Mouse (Mus musculus): ENCODE measurements around the gene Gm11983.
"Not testable (repeated sequence)": the region's sequence is repeated elsewhere in the genome, so short reads cannot be mapped to it uniquely, and the experiment has no call there.

Gm11983 gene

DNA sequence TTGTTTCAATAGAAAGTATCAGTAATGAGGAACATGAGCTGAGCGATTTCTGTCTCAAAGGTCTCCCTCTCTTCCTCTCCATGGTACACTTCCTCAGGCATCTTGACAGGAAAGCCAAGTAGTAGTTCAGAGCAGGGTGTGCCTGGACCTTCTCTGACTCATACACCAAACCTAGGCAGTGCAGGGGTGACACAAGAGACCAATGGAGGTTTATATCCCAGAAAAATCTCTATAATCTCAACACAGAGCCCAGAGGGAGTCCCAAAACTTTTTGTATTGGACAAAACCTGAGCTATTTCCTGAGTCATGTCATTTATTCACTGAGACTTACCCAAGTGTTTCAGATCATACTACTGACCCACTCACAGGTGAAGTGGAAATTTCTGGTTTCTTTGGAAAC is at the start of gene Gm11983:
Gm11983 (minus strand) TSS at position 101 of the 400 bp plus-strand sequence.
- DNase-seq (ENCODE audit: low read depth, low spot score), result no peak

DNA sequence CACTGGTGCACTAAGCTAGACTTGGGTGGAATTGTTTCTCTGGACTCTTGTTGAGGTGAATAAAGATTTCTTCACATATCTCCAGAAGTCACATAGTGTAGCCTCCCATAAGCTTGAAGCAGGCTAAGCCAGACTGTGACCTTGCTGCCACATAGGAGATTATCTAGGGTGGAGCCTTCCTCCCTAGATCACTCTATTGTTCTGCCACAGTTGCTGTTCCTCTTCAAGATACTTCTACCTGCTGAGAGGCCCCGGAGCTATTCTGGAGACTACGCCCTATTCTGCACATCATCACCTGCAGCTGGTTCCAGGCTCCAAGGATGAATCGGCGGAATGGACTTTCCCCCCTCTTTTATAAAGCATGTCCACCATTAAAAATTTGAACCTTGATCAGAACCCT is 45.6 kb upstream of the Gm11983 start:
- not testable (repeated sequence) for DNase-seq (ENCODE audit: low read depth, low spot score)

DNA sequence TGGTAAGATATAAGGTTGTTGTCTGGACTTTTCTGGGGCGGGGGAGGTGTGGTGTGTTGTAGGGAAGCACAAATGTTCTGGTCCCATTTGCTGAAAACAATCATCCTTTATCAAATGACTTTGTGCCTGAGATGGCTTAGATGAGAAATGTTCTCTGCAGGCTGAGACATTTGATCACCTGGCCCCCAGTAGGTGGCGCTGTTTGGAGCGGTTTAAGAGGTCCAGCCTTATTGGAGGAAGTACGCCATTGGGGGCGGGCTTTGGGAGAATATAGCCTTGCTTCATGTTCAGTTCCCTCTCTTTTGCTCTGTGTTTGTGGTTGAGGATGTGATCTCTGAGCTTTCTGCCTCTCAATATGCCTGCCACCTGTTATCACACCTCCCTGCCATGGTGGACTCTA is 44.2 kb upstream of the Gm11983 start:
- DNase-seq (ENCODE audit: low read depth, low spot score), result no peak

DNA sequence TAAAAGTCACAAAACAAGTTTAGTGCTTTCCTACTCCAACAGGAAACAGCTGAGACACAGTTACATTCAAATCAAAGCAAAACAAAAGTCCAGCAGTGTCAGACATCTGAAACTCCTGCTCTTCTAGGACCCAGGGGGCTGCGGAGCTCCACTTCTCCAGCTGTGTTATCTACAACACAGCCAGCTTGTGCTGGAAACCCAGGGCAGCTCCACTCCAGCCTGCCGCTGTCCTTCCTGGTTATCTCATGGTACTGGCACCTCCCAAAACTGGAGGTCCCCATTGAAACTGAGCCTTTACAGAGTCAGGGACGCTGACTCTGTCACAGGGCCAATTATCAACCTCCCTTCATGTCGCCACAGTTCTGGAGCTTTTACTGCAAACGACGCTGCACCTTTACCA is 40.3 kb upstream of the Gm11983 start:
- no peak for DNase-seq (ENCODE audit: low read depth, low spot score)

DNA sequence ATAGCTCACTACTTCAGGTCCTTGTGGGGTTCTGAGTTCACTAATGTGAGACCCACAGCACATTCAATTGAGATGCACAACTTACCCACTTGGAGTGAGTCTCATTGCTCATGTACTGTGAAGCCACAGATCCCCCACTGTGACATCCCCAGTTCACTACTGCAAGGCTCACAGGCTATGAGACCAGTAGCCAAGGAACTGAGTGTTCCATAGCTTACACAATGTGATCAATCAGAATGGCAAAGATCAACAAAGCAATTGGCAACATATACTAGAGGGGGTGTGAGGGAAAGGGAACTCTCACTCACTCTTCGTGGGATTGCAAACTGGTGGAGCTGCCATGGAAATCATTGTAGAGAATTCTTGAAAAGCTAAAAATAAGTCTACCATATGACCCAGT is 33.5 kb upstream of the Gm11983 start:
- no peak for DNase-seq (ENCODE audit: low read depth, low spot score)

DNA sequence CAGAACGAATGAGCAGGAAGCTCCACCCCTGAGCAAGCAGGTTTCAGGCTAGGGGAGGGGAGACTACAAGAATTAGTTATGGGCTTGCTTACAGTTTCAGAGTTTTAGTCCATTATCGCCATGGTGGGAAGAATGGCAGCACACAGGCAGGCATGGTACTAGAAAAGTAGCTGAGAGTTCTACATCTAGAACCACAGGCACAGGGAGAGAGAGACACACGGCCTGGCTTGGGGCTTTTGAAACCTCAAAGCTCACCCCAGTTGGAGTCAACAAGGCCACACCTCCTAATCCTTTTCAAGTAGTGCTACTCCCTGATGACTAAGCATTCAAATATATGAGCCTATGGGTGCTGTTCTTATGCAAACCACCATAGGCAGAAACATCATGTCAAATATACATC is 28.1 kb upstream of the Gm11983 start:
- DNase-seq (ENCODE audit: low read depth, low spot score), result no peak

DNA sequence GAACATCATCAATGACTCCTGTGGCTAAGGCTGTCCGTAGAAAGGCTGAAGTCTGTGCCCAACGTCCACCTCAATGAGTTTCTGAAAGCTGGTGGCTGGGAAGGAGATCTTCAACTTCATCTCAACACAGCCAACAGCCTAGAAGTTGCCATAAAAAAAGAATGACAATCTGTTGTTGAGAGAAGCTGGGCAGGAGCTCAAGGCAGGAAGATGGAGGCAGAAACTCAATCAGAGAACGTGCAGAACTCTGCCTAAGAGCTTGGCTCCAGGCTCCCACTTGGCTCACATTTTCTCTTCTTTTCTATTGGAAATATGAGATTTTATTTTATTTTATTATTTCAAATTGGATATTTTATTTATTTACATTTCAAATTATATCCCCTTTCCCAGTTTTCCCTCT is 24.7 kb upstream of the Gm11983 start:
- DNase-seq (ENCODE audit: low read depth, low spot score), result no peak

DNA sequence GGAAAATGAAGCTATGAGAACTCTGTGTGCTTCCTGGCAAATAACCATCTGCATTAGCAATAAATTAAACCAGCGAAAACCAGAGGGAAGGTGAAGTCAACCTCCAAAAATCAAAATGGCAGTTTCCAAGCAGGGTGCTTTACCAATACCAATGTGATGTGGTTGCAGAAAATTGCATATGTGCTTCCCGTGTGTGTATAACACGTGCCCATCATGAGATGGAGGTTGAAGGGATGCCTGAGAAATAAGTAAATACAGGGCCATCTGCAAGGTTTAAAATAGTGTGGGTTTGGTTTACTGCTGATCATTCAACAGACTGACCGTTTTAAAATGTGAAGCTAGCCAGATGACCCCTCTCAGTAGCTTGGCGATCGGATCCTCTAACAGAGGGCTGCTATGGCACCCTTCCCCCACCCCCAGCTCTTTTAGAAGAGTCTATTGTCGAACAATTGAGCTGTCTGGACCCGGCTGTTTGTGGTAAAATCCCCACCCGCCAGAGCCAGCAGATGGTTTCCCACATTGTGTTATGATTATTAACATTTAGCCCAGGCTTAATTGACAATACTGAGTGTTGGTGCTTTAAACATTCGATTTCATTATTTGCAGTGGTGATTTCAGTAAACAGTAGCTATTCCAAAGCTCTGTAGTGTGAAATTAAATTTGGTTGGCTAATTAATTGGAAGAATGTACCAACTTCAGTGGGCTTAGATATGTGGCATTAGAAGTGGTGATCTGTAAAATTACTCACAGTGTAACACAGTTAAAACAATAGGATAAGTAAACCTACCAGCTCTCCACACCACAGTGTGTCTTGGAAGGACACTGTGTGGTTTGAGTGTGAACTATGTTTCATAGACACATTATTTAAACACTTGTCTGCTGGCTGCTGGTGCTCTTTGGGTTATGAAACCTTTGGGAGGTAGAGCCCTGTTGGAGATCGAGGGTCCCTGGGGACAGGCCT is 22.7 kb upstream of the Gm11983 start:
- peak; percentile 6 for DNase-seq (ENCODE audit: low read depth, low spot score)

DNA sequence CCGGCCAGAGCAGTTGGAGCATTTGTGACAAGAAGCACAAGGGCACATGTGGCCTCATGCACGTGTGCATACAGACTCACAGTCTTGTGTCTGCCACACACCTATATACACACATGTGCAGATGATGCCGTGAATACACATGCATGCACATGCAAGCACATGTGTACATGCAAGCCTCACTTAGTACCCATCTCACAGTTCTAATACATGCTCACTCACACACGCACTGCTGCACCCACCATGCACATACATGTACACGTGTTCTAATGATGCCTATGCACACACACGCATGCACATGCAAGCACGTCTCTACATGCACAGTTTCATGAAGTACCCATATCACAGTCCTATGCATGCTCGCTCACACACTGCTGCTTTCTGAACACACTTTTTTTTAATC is 21.6 kb upstream of the Gm11983 start:
- no peak for DNase-seq (ENCODE audit: low read depth, low spot score)

DNA sequence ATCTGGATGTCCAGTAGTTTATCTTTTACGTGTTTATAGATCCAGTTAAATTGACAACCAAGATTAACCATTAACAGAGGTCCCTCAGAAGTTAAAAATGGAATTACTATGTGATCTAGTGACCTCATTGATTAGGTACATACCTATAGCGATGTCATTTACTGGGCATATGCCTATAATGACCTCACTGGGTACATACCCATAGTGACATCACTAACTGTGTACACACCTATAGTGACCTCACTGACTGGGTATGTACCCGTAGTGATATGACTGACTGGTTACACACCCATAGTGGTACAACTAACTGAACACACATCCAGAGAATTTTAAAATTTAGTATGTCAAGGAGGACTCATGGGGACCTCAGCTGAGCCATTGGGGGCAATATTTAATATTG is 18.5 kb upstream of the Gm11983 start:
- no peak for DNase-seq (ENCODE audit: low read depth, low spot score)

DNA sequence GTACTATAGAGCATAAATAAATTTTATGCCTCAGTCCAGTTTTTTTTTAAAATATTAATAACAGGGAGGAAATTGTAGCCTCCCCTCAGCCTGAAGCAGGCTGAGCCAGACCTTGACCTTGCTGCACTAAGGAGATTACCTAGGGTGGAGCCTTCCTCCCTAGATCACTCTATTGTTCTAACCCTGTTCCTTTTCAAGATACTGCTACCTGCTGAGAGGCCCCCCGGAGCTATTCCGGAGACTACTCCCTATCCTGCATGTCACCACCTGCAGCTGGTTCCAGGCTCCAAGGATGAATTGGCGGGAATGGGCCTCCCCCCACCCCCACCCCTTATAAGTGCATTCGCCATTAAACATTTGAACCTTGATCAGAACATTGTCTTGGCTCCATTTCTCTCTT is 15.9 kb upstream of the Gm11983 start:
- not testable (repeated sequence) for DNase-seq (ENCODE audit: low read depth, low spot score)

DNA sequence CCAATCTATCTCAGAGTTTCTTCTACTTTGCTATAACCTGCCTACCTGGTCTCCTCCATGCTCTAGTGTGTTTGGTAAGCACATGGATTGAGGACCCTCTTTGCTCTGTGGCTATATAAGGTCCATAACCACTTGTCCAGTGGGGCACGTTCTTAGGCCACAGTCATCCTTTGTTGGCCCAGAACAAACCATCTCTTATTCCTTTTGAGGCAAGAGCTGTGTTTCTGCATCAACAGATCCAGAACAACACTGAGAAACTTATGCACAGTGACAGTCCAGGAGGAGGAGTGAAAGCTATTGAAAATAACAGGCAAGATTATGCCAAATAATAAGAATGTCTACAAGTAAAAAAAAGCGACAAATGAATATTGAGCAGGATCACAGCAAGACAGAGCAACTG is 6.4 kb upstream of the Gm11983 start:
- no peak for DNase-seq (ENCODE audit: low read depth, low spot score)

DNA sequence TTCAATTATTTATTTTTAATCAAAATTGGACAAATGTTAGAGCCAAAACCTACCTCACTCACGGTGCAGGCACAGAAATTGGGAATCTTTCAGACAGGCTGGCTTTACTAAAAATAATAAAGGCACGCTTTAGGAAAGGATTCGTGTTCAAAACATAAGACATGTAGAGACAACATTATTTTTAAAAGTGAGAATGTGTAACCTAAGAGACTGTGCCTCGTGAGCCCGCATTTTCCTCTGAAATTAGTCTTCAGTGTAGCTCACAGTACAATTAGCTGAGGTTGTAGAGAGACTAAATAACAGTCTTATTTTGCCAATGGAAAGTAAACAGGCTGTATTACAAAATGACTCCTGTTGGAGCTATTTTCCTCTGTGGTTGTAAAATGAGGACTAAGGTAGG is 4.7 kb upstream of the Gm11983 start:
- DNase-seq (ENCODE audit: low read depth, low spot score), result no peak

DNA sequence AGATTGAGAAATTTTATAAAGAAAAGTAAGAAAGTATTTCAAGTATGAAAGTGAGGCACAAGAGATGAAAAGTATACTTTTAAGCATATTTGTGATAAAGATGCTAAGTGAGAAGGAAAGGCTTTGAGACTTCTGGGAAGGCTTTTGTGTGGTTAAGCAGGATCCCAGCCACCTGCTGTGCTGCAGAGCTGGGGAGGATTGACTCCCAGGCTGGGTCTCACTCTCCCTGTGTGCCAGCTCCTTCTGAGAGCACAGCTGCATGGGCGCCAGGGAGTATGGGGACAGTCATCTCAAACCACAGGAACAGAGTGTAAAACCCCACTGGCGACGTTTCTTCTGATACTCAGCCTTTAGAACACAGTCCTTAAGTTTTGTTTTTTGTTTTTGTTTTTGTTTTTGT is 3.3 kb upstream of the Gm11983 start:
- DNase-seq (ENCODE audit: low read depth, low spot score), result no peak

DNA sequence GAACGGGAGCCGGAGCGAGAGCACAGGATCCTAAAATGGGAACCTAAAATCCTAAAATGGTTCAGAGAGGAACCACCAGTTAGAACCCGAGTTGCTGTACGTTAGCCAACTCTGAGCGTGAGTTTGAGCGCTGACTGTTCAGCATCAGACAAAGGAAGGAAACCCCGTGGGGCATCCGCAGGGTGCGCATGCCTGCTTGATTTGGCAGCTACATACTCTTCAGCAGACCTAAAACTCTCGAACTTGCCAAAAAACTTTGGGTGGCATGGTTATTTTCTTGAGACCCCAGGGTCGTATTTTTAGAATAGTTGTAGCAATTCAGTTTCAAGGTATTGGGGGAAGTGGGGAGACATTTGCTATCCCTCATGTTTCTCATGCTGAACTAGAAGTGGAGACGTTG is 2.8 kb downstream of the Gm11983 start:
- no peak for DNase-seq (ENCODE audit: low read depth, low spot score)

DNA sequence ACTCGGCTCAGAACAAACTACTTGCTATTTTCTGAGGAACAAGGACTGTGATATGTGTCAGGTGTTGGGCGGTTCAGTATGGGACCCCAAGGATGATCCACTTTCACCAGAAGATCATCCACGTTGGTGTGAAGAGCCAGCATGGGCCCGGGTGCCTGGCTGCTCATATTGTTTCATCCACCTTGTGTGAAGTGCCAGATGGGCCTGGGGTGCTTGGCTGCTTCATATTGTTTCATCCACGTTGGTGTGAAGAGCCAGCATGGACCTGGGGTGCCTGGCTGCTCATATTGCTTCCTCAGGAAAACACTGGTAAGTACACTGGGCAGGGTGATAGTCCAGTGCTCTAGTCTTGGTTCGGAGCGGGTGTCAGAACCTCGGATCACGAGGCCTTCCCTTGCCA is 3.7 kb downstream of the Gm11983 start:
- DNase-seq (ENCODE audit: low read depth, low spot score), result no peak

DNA sequence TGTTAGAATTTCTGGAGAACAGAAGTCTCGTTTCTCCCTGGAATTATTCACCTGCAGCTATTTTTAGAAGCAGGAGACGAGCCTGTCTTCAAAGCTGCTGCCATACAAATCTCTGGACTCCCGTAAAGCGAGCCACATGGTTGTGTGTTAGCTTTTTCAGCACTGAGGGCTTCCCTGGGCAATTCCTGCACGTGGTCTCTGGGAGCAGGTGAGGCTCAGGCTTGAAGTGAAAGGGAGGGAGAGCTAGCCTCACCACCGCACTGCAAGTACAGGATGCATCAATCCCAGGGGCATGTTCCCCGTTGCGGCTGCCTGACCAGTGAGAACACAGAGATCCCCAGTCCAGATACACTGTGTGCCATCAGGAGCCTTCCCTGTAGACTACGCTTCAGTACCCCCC is 5.5 kb downstream of the Gm11983 start:
- DNase-seq (ENCODE audit: low read depth, low spot score), result no peak

DNA sequence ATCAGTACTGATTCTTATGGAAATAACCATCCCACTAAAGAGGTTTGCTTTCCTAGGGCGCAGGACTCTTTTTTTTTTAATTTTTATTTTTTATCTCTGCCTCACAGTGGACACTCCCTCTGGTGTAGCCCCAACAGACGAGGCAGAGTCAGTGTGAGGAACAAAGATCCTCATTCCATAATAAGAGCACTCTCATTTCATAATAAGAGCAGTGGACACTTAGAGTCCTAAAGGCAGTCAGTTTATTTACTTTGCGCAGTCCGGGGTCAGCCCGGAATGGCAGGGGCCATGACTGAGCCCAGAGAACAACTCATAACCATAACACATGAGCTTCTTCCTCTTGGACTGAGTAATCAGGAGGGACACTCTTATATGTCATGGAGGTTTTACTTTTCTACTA is 9.3 kb downstream of the Gm11983 start:
- DNase-seq (ENCODE audit: low read depth, low spot score), result no peak

DNA sequence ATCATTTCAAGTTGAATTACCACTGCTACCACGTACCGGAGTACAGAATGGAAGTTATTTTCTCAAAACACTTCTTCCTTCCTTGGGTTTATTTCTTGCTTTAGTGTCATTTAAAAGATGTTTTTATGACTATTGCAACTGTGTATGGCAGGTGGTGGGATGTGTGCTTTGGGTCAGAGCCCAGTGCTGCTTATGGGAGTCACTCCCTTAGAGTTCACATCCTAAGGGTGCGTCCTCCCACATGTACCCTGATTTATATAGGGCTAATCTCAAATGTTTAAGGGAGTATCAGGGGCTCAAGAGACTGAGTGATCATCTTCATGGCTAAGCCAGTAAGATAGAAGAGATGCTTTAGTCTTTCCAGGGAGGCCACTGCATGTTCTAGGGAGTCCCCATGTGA is 11.3 kb downstream of the Gm11983 start:
- no peak for DNase-seq (ENCODE audit: low read depth, low spot score)

DNA sequence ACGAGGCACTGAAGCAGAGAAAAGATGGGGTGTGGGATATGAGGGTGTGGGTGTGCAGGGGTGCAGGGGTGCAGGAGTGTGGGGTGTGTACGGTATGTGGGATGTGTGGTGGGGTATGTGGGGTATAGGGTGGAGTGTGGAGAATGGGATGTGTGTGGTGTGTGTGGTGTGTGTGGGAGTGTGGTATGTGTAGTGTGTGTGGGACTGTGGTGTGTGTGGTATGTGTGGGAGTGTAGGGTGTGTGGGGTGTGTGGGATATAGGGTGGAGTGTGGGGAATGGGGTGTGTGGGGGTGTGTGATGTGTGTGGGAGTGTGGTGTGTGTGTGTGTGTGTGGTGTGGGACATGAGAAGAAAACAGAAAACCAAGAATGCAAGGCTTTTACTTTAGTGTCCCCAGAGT is 14.3 kb downstream of the Gm11983 start:
- no peak for DNase-seq (ENCODE audit: low read depth, low spot score)

DNA sequence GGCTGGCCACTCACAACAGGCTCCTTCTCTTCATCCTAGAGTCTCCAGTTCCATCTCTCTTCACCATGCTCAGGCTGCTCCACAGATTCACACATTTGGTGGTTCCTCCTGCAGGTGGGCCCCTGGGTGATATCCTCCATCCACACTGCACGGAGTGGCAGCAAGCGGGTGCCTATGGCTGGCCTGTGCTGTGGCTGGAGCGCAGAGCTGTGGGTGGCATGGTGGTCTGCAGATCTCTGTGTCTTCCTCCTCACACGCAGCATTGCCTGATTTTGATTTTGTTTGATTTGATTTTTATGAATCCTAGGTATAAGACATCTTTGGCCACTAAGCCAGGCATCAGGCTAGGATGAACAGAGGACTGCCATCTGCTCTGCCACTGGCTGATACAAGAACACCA is 23.0 kb downstream of the Gm11983 start:
- DNase-seq (ENCODE audit: low read depth, low spot score), result no peak

DNA sequence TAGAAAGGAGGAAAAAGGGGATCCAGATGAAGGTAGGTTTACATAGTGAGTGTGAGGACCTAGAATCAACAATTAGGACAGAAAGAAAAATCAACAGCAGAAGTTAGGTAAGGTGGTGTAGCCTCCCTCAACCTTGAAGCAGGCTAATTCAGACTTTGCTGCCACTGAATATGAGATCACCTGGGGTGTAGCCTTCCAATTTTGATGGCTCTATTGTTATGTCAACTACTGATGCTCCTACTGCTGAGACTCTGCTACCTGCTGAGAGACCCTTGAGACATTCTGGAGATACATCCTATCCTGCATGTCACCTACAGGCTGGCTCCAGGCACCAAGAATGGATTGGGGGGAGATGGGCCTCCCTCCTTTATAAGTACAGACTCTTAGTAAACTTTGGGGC is 34.6 kb downstream of the Gm11983 start:
- DNase-seq (ENCODE audit: low read depth, low spot score), result not testable (repeated sequence)

DNA sequence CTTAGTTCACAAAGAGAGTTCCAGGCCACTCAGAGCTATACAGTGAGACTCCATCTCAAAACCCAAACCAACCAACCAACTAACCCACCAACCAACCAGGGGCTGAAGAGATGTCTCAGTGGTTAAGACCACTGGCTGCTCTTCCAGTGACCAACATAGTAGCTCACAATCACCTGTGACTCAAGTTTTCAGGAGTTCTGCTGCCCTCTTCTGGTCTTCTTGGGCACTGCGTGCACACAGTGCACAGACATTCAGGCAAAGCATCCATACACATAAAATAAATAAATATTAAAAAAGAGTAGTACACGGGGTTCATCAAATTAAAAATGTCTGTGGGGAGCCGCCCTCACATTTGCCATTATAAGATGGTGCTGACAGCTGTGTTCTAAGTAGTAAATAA is 46.8 kb downstream of the Gm11983 start:
- no peak for DNase-seq (ENCODE audit: low read depth, low spot score)
